Mouse (Mus musculus): ENCODE measurements around the gene Spag9.

Spag9 gene

DNA sequence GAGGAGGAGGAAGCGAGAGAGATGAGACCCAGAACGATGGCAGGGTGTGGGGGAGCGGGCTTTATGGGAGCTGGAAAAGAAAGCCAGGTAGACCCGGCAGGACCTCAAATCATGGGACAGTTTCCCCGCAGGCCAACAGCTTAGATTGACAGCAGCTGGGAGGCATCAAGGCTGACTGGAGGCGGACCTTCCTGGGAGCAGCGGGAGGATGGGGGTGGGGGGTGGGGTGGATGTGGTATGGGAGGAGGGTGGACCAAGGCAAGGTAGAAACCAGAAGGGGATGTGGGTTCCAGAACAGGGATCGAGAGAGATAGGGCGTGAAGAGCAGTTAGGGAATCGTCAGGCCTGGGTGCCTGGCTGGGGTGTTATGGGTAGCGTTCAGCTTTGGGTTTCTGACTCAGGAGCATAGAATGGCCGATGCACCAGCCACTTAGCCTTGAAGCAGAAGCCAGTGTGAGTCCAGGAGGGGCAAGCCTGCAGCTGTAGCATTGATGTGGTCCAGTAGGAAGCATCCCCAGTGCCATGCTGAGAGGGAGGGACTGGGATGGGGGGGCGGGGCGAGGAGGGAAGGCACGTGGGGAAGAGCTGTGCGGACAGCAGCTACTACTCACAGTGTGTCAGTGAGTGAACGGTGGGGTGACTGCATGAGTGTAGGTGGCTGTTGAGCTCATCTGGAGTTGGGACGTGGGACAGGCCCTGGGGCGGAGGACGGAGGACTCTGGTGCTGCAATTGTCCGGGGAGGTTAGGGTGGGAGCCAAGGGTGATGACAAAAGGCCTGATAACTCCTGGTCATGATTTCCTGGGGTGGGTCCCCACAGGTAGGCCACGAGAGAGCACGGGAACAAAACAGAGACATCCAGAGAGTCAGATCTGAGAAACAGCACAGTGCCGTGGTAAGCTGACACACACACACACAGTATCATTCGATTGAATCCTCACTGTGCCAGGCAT lies 154.9 kb downstream of the Spag9 start:
- DNase-seq (ENCODE audit: low spot score in 2 of 2) = no peak

DNA sequence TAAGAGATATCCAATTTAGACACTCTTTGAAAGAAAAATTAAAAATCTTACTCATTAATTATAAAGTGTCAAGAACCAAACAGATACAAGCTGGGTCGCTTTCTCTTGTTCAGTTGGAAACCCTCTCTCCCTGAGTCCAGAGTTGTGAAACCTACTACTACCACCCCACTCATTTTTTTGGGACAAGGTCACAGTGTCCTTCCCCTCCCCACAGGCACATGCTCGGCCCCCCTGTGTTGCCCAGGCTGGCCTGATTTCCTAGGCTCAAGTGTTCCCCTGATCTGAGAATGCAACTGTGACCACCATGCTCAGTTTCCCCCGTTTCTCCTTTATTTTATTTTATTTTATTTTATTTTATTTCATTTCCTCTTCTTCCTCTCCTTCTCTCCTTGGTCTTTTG lies 158.3 kb downstream of the Spag9 start:
- no peak for DNase-seq (ENCODE audit: low spot score in 2 of 2)

DNA sequence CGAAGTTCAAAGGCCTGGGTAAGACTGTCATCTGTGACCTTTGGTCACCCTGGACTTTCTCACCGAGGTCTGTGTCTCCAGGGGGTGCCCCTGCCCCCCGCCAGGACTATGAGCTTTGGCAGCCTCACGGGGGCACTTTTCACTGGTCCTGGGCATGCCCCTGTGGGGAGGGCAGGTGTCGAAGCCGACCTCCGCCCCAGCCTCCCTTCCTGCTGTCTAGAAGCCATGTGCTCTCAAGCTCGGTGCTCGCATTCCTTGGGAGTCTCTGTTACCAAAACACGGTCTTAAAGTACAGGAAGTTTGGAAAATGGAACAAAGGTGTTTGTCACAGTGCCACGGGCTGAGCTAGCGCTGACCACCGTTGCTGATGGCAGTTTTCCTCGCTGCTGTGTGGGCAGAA lies 162.6 kb downstream of the Spag9 start:
- no peak for DNase-seq (ENCODE audit: low spot score in 2 of 2)

DNA sequence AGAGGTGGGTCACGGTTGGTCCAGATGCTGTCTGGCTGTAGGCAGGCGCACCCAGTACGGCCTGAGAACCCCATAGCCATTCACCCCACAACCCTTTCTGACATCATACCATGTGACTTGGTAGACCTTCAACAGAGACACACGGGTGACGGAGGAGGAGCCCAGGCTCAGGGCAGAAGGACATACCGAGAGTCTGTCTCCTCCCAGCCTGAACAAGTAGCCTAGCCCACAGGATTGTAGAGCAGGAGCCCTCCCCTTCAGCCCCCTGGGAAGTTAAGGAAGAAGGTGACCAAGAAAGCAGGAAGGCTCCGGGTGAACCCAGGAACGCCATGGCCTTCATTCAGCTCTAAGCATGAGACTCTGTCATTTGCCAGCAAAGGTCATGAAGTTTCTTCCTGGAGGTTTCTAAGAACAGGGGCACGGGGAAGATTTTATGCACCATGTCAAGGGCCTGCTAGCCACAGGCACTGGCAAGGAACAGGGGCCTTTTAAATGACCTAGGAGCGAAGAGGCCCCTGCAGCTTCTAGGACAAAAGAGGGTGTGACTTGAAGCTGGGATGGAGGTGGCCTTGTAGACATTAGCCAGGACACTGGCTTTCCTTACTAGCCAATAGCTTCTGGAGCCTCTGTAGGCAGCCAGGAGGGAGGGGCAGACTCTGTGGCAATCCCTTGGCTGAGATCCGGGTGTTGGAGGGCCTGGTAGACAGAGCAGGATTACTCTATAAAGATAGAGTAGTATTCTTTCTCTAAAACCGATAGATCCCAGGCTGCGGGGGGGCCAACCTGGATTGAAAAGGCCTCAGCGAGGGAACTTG lies 163.4 kb downstream of the Spag9 start:
- DNase-seq (ENCODE audit: low spot score in 2 of 2) = no peak

DNA sequence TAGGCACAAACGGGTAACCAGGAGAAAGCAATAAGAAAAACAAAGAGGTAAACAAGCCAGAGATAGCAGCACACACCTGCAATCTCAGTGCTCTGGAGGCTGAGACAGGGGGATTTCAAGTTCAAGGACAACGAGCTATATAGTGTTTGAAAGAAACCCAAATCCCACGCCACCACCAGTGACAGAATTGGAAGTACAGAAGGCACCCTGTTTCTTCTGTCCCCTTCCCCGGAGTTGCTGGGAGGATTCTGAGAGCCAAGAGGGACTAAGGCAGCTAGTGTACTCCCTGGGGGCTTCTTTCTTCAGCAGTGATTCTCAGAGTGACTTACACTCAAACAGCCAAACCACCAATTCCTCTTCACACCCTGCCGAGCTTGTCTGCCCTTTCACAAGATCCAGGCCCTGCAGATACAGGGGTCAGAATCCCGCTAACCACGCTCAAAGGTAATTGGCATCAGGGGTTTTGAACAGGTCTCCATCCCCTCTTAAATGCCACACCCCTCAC lies 164.1 kb downstream of the Spag9 start:
- DNase-seq (ENCODE audit: low spot score in 2 of 2) = no peak

DNA sequence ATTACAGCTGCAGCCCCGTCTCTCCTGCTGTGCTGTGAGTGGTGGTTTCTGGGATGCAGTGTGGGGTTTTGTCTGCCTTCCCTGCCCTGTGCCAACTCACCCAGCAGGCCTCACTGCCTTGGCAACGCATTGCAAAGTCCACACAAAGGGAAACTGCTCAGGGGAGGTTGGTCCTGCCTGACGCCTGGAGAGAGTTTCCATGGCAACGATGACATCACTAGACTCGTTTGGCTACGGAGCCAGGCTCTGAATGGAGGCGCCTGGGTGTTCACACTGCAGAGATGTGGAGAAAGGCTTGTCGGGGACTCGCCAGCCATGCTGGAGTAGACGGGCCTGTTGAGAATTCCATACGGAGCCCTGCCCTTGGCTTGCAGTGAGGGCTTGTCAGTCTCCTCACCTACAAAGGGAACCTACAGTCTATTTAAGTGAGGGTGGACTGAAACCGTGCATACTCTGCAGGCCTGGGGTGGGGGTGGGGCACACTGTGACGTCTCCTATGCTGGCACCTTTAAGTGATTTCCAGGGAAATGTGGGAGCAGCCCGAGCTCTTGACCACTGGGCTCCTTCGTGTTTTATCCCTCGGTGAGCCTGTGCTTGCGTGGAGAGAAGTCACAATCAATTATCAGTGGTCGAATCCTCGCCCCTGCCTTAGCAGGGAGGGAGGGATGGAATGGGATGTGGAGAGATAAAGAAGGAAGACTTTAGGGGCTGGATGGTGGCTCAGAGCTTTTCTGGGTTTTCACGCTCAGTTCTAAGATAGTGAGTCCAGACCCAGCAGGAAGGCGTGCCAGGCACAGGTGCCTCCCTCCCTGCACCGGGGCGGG lies 164.8 kb downstream of the Spag9 start:
- DNase-seq (ENCODE audit: low spot score in 2 of 2) = no peak

DNA sequence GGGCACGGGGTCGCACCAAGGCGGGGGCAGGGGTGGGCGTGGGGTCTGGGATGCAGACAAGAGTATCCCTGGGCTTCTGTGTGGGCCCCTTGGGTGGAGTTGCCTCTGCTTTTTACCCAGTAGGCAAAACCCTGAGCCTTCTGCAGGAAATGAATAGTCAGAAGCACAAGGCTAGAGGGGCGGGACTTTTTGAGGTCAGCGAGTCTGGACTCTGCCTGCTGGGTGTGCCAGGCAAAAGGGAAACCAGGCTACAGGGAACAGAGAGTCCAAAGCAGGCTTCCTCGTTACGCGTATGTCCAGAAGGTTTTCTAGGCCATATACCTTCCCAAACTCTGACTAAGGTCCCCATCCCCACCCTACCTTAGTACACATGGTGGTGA lies 165.4 kb downstream of the Spag9 start:
- DNase-seq (ENCODE audit: low spot score in 2 of 2) = no peak

DNA sequence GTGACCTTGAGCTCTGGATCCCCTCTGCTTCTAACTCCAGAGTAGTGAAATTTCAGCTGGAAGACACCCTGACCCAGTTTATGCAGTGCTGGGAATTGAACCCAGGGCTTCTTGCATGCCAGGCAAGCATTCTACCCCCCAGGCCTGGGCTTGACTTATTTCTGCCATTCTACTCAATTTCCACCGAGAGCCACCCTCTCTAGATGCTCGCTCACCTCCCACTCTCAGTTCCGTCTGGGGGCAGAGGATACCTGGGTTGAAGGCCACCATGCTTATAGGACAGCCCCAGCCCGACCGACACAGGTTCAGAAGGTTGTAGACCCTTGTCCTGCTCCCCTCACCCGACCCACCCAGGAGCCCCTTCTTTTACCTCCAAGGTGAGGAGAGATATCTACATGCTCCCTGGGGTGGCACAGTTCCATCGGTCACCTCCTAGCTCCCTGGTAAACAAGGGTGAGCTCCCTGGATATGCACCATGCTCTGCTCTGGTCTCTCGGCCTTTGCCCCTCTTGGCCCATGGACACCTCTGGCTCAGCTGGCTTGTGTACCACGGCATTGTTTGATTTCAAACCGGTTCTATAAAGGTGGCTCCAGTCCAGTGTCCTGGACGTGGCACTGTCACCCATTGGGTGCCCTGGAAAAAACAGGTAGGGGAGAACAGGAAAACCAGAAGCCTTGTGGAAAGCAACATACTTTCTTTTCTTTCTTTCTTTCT lies 166.1 kb downstream of the Spag9 start:
- no peak for DNase-seq (ENCODE audit: low spot score in 2 of 2)

DNA sequence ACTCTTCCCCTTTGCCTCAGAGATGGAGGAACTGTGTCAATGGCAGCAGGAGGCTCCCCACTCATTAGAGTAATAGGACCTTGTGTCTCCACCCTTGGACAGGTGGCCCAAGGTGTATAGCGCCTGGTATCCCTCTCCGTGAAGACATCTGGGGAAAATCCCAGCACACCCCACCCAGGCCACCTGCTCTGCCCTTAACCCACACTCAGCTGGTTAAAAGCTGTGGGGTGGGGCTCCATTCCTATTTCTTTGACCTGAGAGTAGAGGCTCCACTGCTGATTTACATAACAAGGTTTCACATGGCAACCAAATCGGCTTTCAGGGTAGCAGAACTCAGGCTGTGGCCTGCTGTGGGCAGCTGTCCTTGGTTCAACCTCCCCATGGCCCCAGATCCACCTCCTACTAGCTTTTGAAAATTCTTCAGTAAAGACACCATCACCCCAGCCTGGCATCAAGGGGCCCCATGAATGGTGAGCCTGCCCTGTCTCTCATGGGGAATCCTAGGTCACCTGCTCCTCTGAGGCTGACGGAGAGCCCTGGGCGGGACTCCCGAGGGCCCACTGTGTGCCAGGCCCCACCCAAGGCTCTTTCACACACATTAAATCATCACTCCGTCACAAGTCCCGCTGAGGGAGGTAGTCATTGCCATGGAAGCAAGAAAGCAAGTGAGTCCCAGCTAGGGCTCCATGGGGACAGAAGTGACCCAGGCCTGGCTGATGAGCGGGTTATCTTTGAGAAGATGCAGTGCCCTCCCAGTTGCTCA lies 167.3 kb downstream of the Spag9 start:
- no peak for DNase-seq (ENCODE audit: low spot score in 2 of 2)

DNA sequence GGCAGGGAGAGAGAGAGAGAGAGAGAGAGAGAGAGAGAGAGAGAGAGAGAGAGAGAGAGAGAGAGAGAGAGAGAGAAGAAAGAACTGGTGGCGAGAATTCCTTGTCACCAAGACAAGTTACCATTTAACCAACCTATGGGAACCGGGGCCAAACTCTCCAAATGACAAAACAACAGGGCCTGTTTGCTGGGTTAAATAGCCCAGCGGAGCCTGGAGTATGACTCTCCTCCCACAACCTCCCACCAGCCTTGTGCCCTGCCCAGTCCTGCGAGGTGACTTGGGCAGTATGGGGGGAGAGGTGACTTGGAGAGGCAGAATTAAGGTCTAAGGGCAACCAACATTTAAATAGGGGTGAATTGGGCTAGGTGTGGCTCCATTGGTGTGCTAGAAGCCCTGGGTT lies 169.9 kb downstream of the Spag9 start:
- DNase-seq (ENCODE audit: low spot score in 2 of 2) = no peak

DNA sequence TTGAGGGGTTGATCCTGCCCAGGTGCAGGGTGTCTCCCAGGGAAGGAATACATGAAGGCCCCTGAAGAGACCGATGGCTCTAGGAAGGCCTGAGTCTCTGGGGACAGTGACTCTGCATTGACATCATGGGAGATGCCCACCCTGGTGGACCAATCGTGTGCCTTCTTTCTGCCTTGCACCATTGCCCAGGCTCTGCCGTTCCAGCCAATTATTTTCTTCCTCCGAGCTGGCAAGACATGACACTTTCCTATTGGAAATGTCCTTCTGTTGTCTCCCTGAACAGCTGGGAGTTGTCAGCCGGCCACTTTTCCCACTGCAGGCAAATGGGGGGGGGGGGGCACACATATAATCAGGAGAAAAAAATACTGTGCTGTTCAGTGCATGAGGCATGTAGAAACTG lies 172.3 kb downstream of the Spag9 start:
- DNase-seq (ENCODE audit: low spot score in 2 of 2) = no peak

DNA sequence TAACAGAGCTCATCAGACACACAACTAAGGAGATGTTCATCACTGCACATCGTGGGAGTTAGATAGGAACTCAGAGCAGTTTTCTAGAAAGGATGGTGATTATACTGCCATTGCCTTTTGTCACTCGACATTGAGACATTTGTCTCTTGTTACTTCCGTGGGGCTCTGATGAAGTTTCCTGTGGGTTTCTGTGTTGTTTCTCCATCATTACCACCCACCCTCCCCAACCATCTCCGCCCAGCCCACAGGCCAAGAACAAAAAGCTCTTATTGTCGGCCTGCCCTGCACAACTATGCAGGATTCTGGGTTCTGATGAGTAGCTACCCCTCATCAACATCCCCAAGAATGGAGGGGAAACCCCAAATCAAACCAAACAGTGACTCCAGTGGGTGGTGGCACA lies 173.7 kb downstream of the Spag9 start:
- no peak for DNase-seq (ENCODE audit: low spot score in 2 of 2)

DNA sequence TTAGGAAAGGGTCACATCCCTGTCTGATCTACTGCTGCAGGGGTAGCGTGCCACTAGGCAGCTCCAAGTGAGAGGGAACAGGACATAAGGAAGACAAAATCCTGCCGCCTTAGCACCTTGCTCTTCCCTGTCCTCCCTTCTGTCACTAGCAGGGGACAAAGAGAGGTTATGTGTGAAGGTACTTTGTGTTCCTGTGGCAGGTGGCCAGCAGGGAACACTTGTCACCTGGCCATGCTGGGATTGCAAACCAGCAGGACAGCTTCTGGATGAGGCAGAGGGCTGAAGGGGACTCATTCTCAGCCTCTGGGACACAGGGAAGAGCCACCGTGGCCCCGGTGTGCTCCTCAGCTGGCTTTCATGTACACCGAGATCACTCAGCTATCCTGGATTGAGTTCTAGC lies 175.8 kb downstream of the Spag9 start:
- DNase-seq (ENCODE audit: low spot score in 2 of 2) = no peak

DNA sequence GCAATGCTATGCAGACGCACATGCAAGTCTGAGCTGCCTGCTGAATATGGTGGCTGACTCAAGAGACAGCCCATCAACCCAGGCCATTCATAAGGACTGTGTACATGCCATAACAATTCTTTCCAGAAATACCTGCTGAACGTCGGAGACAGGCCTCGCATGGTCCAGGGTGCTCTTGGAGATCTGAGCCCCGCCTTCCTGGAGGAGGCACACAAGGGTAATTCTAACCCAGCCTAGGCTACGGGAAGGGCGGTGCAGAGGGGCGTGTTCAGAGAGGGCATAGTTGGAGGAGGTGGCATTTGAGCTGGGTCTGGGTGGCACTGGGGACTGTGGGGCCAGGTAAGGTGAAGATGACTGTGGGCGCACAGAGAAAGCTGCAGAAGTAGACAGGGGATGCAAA lies 176.3 kb downstream of the Spag9 start:
- DNase-seq (ENCODE audit: low spot score in 2 of 2) = no peak

DNA sequence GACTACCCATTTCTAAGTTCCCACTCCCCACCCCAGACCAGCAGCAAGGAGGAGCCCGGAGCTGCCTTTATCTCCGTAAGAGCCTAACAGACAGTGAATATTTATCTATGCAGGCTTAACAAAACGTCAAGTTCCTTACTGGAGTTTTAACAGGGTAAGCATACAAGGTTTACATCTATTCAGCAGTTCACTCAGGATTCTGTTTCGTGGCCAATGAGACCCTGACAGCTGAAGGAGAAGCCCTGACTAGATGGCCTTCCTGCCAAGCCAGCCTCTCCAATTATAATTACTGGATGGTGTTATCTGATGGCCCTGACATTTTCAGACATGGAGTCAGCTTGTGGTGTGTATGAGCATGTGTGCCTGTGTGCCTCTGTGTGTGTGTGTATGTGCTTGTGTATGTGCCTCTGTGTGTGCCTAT lies 177.8 kb downstream of the Spag9 start:
- DNase-seq (ENCODE audit: low spot score in 2 of 2) = no peak

DNA sequence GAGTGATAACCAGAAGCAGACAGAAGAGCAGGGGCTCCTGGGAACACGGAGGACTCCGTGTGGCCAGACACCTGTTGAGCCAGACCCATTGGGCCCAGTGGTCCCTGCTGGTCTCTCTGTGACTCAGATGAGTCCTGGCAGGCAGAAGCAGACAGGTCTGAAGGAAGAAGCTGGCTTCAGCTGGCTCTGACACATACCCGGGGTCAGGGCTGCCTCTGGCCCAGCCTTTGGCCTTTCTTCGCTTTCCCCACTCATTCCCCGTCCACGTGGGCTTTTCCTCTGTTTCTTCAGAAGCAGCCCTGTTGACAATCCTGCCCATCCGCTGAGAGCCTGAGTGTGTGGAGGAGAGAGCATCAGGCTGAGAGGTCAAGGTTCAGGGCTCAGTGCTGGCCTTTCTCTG lies 179.4 kb downstream of the Spag9 start:
- DNase-seq (ENCODE audit: low spot score in 2 of 2) = no peak

All from spleen, postnatal 4 days (tissue).